Mouse (Mus musculus) olfactory bulb, adult 2 months (tissue): ENCODE measurements at regions not wholly inside any gene's neighbourhood (a gene's known extent, or its start where the extent isn't known, plus 50 kb on each side); places are given as distances from the start of the nearest gene placed in this dataset.

Experiments used
- CTCF ChIP-seq: fragments of 200-500 bp; IDR thresholded peaks from 2 replicates; pipeline ENCODE4 v1.5.1; 2012; ENCODE audit warnings: low read depth, mild to moderate bottlenecking, low read length, moderate library complexity; ENCODE audit not compliant: insufficient read depth
- POLR2A ChIP-seq: fragments of 200-500 bp; IDR thresholded peaks from 2 replicates; pipeline ENCODE4 v1.6.1; 2012; ENCODE audit warnings: mild to moderate bottlenecking, low read depth, low read length, moderate library complexity; ENCODE audit not compliant: insufficient read depth

DNA sequence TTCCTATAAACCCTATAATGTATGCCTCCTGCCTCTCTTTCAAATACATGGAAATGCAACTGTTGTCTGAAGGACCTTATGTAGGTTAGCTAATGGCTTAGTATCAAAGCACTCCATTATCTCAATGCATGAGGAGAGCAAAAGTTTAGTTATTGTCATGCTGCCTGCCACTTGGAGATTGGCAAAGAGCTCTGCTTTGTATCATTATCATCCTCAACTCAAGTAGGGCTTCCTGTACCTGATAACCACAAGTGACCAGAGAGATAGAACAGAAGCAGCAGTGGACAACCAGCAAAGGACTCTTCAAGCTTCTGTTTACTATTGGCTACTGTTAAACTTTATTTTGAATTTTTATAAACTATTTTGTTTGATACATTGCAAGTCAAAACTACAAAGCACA lies 484.3 kb upstream of the Marcks start:
- TF ChIP-seq CTCF = no peak
- no peak for TF ChIP-seq POLR2A
